Mouse (Mus musculus) natural killer cell, adult 2 months (primary cell): ENCODE measurements around the gene Erp44.

Experiments used
- DNase-seq, 2 experiments: peaks; one replicate each; pipeline ENCODE4 v3.0.0; 2022; ENCODE audit warnings: low spot score in 2 of 2

Erp44 gene

GRCm38 (mm10) chr4:48239046-48239445 is 40.3 kb downstream of the Erp44 start:
- DNase-seq = no peak

- no peak for DNase-seq
Measured at GRCm38 (mm10) chr4:48236721-48237120, 42.6 kb downstream of the Erp44 start.

- DNase-seq = no peak
Measured at GRCm38 (mm10) chr4:48226800-48227199, 52.6 kb downstream of the Erp44 start.

- DNase-seq = no peak
Measured at GRCm38 (mm10) chr4:48225604-48226003, 53.8 kb downstream of the Erp44 start.

GRCm38 (mm10) chr4:48225173-48225572 is 54.2 kb downstream of the Erp44 start:
- peak; percentile 6 to 11 for DNase-seq

GRCm38 (mm10) chr4:48203564-48203963 is 75.8 kb downstream of the Erp44 start:
- no peak for DNase-seq

GRCm38 (mm10) chr4:48198447-48198846 is 80.9 kb downstream of the Erp44 start:
- DNase-seq = no peak

- DNase-seq = no peak
Measured at GRCm38 (mm10) chr4:48197925-48198324, 81.4 kb downstream of the Erp44 start.

- DNase-seq = no peak
Measured at GRCm38 (mm10) chr4:48182115-48182806, 97.1 kb downstream of the Erp44 start.

GRCm38 (mm10) chr4:48181366-48181765 is 98.0 kb downstream of the Erp44 start:
- DNase-seq = no peak

- no peak for DNase-seq
Measured at GRCm38 (mm10) chr4:48180922-48181321, 98.4 kb downstream of the Erp44 start.

- no peak for DNase-seq
Measured at GRCm38 (mm10) chr4:48175666-48176065, 103.7 kb downstream of the Erp44 start.

GRCm38 (mm10) chr4:48163851-48164250 is 115.5 kb downstream of the Erp44 start:
- no peak for DNase-seq

- no peak for DNase-seq
Measured at GRCm38 (mm10) chr4:48160386-48160785, 119.0 kb downstream of the Erp44 start.

GRCm38 (mm10) chr4:48155864-48156263 is 123.5 kb downstream of the Erp44 start:
- no peak for DNase-seq

- DNase-seq = no peak
Measured at GRCm38 (mm10) chr4:48153229-48153628, 126.1 kb downstream of the Erp44 start.

GRCm38 (mm10) chr4:48149492-48149891 is 129.9 kb downstream of the Erp44 start:
- no peak for DNase-seq
